Mouse (Mus musculus) cerebellum, adult (tissue): ENCODE measurements at regions not wholly inside any gene's neighbourhood (a gene's known extent, or its start where the extent isn't known, plus 50 kb on each side); places are given as distances from the start of the nearest gene placed in this dataset.

Experiments
- ATAC-seq: cut with Nextera tagmentation; 2 replicates; pipeline ENCODE4 v1.9.2; 2017; ENCODE audit warnings: mild to moderate bottlenecking, moderate library complexity, mixed read lengths; ENCODE audit not compliant: insufficient number of reproducible peaks, low FRiP score, low TSS enrichment

GRCm38 (mm10) chr3:101699929-101700681, 95.6 kb upstream of the Atp1a1 start:
- peak; percentile 90 for ATAC-seq

- no peak for ATAC-seq
These were observed 92.3 kb upstream of the Atp1a1 start for GRCm38 (mm10) chr3:101696832-101697231.

GRCm38 (mm10) chr3:101694311-101694710, 89.8 kb upstream of the Atp1a1 start:
- ATAC-seq: no peak

GRCm38 (mm10) chr3:101691937-101692604, 87.6 kb upstream of the Atp1a1 start:
- ATAC-seq: no peak

- no peak for ATAC-seq
These were observed 86.3 kb upstream of the Atp1a1 start for GRCm38 (mm10) chr3:101690779-101691178.

GRCm38 (mm10) chr3:101690222-101690621, 85.7 kb upstream of the Atp1a1 start:
- peak; percentile 96 for ATAC-seq

GRCm38 (mm10) chr3:101685203-101685602, 80.7 kb upstream of the Atp1a1 start:
- no peak for ATAC-seq

- no peak for ATAC-seq
These were observed 68.5 kb upstream of the Atp1a1 start for GRCm38 (mm10) chr3:101672943-101673342.

GRCm38 (mm10) chr3:101670561-101671001, 66.1 kb upstream of the Atp1a1 start:
- ATAC-seq: no peak

- ATAC-seq: no peak
These were observed 65.3 kb upstream of the Atp1a1 start for GRCm38 (mm10) chr3:101669743-101670142.

GRCm38 (mm10) chr3:101667767-101668387, 63.4 kb upstream of the Atp1a1 start:
- ATAC-seq: no peak

GRCm38 (mm10) chr3:101667186-101667585, 62.7 kb upstream of the Atp1a1 start:
- ATAC-seq: no peak

- no peak for ATAC-seq
These were observed 62.1 kb upstream of the Atp1a1 start for GRCm38 (mm10) chr3:101666583-101666982.

- no peak for ATAC-seq
These were observed 56.9 kb upstream of the Atp1a1 start for GRCm38 (mm10) chr3:101661184-101661992.

GRCm38 (mm10) chr3:101660635-101661034, 56.2 kb upstream of the Atp1a1 start:
- no peak for ATAC-seq

GRCm38 (mm10) chr3:101660176-101660575, 55.7 kb upstream of the Atp1a1 start:
- no peak for ATAC-seq

- ATAC-seq: no peak
These were observed 53.5 kb upstream of the Atp1a1 start for GRCm38 (mm10) chr3:101657979-101658378.

GRCm38 (mm10) chr3:101654720-101655119, 50.2 kb upstream of the Atp1a1 start:
- ATAC-seq: no peak
